Mouse (Mus musculus) liver, embryonic 14.5 days (tissue): ENCODE measurements around the gene Crygf. TPM values are rescaled to one million over a fixed set of nuclear protein-coding genes. Genes with fewer than 3 reads are reported as not detected.
"Not testable (repeated sequence)": the region's sequence is repeated elsewhere in the genome, so short reads cannot be mapped to it uniquely, and the experiment has no call there.

Experiments used
- ATAC-seq: fragments of 200-750 bp; cut with Nextera tagmentation; 2 replicates; pipeline ENCODE4 v1.8.0; 2017; ENCODE audit warnings: moderate number of reproducible peaks, mild to moderate bottlenecking, moderate library complexity; ENCODE audit not compliant: insufficient read depth
- DNase-seq, 3 experiments: peaks; one replicate each; pipeline ENCODE4 v3.0.0-alpha.2; 2012 to 2013; ENCODE audit warnings: low read depth in 3 of 3, low spot score in 3 of 3
- H3K27ac ChIP-seq: fragments of 300-500 bp; sonication (generic); 2 replicates; pipeline ENCODE4 v1.5.1; 2014; ENCODE audit warnings: moderate library complexity, mild to moderate bottlenecking, control low read depth, inconsistent platforms
- H3K27me3 ChIP-seq: fragments of 300-500 bp; sonication (generic); 2 replicates; pipeline ENCODE4 v1.6.1; 2014; ENCODE audit warnings: mild to moderate bottlenecking, low read length, moderate library complexity; ENCODE audit not compliant: control insufficient read depth, insufficient read depth
- H3K36me3 ChIP-seq: fragments of 300-500 bp; sonication (generic); replicated peaks from 2 replicates; pipeline ENCODE4 v1.6.1; 2014; ENCODE audit warnings: low read depth; ENCODE audit not compliant: control insufficient read depth, insufficient read depth
- H3K4me1 ChIP-seq, 2 experiments: fragments of 200-500 bp in 1 of 2; fragments of 300-500 bp in 1 of 2; sonication (generic) in 1 of 2; replicated peaks; 2 replicates each; pipeline ENCODE4 v1.6.1; 2012 to 2014; ENCODE audit warnings: antibody characterized with exemption in 1 of 2, inconsistent platforms in 1 of 2, low read length in 1 of 2; ENCODE audit not compliant: control insufficient read depth in 2 of 2, insufficient read depth in 2 of 2
- H3K4me2 ChIP-seq: fragments of 300-500 bp; sonication (generic); 2 replicates; pipeline ENCODE4 v1.6.1; 2014; ENCODE audit warnings: low read depth, mild to moderate bottlenecking, control low read depth, moderate library complexity
- H3K4me3 ChIP-seq, 2 experiments: fragments of 200-500 bp in 1 of 2; fragments of 300-500 bp in 1 of 2; sonication (generic) in 1 of 2; 2 replicates each; pipeline ENCODE4 v1.5.1; 2012 to 2014; ENCODE audit warnings: low read depth in 2 of 2, low read length in 2 of 2, mild to moderate bottlenecking in 2 of 2, control low read depth in 1 of 2, inconsistent platforms in 1 of 2, moderate library complexity in 1 of 2; ENCODE audit not compliant: insufficient read depth in 1 of 2
- H3K9ac ChIP-seq: fragments of 300-500 bp; sonication (generic); replicated peaks from 2 replicates; pipeline ENCODE4 v1.6.1; 2014; ENCODE audit warnings: mild to moderate bottlenecking, control low read depth, moderate library complexity
- H3K9me3 ChIP-seq: fragments of 300-500 bp; sonication (generic); 2 replicates; pipeline ENCODE4 v1.6.1; 2016; ENCODE audit warnings: low read length, mixed read lengths; ENCODE audit not compliant: control insufficient read depth
- CTCF ChIP-seq: IDR thresholded peaks from 2 replicates; pipeline ENCODE4 v1.5.1; 2016; ENCODE audit warnings: antibody characterized with exemption, low read depth, control low read depth
- EP300 ChIP-seq: IDR thresholded peaks from 2 replicates; pipeline ENCODE4 v1.6.1; 2016; ENCODE audit warnings: antibody characterized with exemption, low read depth
- WGBS: fragments of 180-500 bp; shearing (Covaris S2); extraction: QIAGEN DNeasy Blood & Tissue Kit; methylation state at CpG from one replicate; pipeline ENCODE4 v1.1.7; 2014; ENCODE audit not compliant: insufficient replicate concordance; 5-methylcytosine and 5-hydroxymethylcytosine counted together
- polyA plus RNA-seq, 2 experiments: library from polyadenylated mRNA; depleted of rRNA in 1 of 2; stranded (reverse) in 1 of 2; unstranded in 1 of 2; fragments of >200 nt; fragmentation: Nextera tagmentation in 1 of 2; extraction: Ambion mirVana in 1 of 2; gene quantifications; 2 replicates each; pipeline versions ENCODE4 v1.2.1 to v1.2.3; 2012 to 2014

Gene Crygf
- polyA plus RNA-seq (2012; rRNA removed) (not detected in 2 replicates), polyA plus RNA-seq (2014; fragmentation: Nextera tagmentation; extraction: Ambion mirVana) (not detected in 2 replicates)

GRCm38 (mm10) chr1:65926294-65926693, at the start of gene Crygf:
TSS of gene Crygf (plus strand) at chr1:65926520.
- Histone ChIP-seq H3K4me1 (no peaks in the 10 kb centered on the region), H3K9ac (no peak within 1 kb of the TSS), H3K4me3 (no peak within 1 kb of the TSS), H3K9me3 (no peaks in the 10 kb centered on the region), H3K4me2 (no peak within 1 kb of the TSS), H3K27ac (no peak within 1 kb of the TSS), H3K36me3 (no peaks in the 10 kb centered on the region), H3K27me3 (no peaks in the 10 kb centered on the region)
- 71% methylated on average over 4 of the region's 4 CpGs for WGBS
- TF ChIP-seq CTCF: no peak
- no peak for TF ChIP-seq EP300
- no peak for DNase-seq
- no peak for ATAC-seq

GRCm38 (mm10) chr1:65925361-65926210, 734 bp upstream of the Crygf start:
- Histone ChIP-seq H3K36me3 (no peaks in the 10 kb centered on the region), H3K27me3 (no peaks in the 10 kb centered on the region), H3K9ac (no peak overlapping the region), H3K4me3 (no peak overlapping the region), H3K27ac (no peak overlapping the region), H3K9me3 (no peaks in the 10 kb centered on the region), H3K4me2 (no peak overlapping the region), H3K4me1 (no peaks in the 10 kb centered on the region)
- no peak for DNase-seq
- TF ChIP-seq EP300: no peak
- TF ChIP-seq CTCF: no peak
- ATAC-seq: no peak
- WGBS: 52% methylated on average over 6 of the region's 6 CpGs

GRCm38 (mm10) chr1:65926696-65927095, 376 bp downstream of the Crygf start:
- DNase-seq, H3K4me3 ChIP-seq, H3K4me1 ChIP-seq, H3K36me3 ChIP-seq, H3K9ac ChIP-seq, H3K27me3 ChIP-seq, ATAC-seq, H3K27ac ChIP-seq, H3K9me3 ChIP-seq, H3K4me2 ChIP-seq: not testable (repeated sequence)
- WGBS: 70% methylated on average over 11 of the region's 11 CpGs

GRCm38 (mm10) chr1:65930055-65930454, 3.7 kb downstream of the Crygf start:
- DNase-seq: no peak
- H3K27ac ChIP-seq: no peak overlapping the region
- no peaks in the 10 kb centered on the region for H3K9me3 ChIP-seq
- no peak overlapping the region for H3K4me2 ChIP-seq
- H3K9ac ChIP-seq: no peak overlapping the region
- H3K4me3 ChIP-seq: no peak overlapping the region
- no peaks in the 10 kb centered on the region for H3K36me3 ChIP-seq
- ATAC-seq: no peak
- WGBS: 56% methylated on average over 2 of the region's 2 CpGs
- H3K27me3 ChIP-seq: no peaks in the 10 kb centered on the region
- TF ChIP-seq EP300 (no peak), CTCF (no peak)
- no peaks in the 10 kb centered on the region for H3K4me1 ChIP-seq

- no peaks in the 10 kb centered on the region for H3K4me1 ChIP-seq
- H3K9me3 ChIP-seq: no peaks in the 10 kb centered on the region
- no peak for ATAC-seq
- H3K4me3 ChIP-seq: no peak overlapping the region
- TF ChIP-seq EP300: no peak
- TF ChIP-seq CTCF: no peak
- H3K9ac ChIP-seq: no peak overlapping the region
- DNase-seq: no peak
- 57% methylated on average over 4 of the region's 4 CpGs for WGBS
- no peaks in the 10 kb centered on the region for H3K36me3 ChIP-seq
- no peak overlapping the region for H3K4me2 ChIP-seq
- H3K27ac ChIP-seq: no peak overlapping the region
- H3K27me3 ChIP-seq: no peaks in the 10 kb centered on the region
Measured at GRCm38 (mm10) chr1:65932091-65932812, 5.9 kb downstream of the Crygf start.

Other genes starting within 250 kb of the Crygf start
- gene Map2, start 248.8 kb downstream of the Crygf start, polyA plus RNA-seq (2012; rRNA removed): 0.64 and 1.1 TPM in 2 replicates
- gene Map2, start 248.8 kb downstream of the Crygf start, polyA plus RNA-seq (2014; fragmentation: Nextera tagmentation; extraction: Ambion mirVana): 0.62 and 1.1 TPM in 2 replicates